Mouse (Mus musculus) liver, embryonic 11.5 days (tissue): ENCODE data around the gene Gnl3. TPM values are rescaled to one million over a fixed set of nuclear protein-coding genes. Genes with fewer than 3 reads are reported as not detected.

Experiments used
- ATAC-seq: fragments of 200-750 bp; cut with Nextera tagmentation; replicated peaks from 2 replicates; pipeline ENCODE4 v1.8.0; 2017; ENCODE audit warnings: moderate number of reproducible peaks, mild to moderate bottlenecking, moderate TSS enrichment, moderate library complexity; ENCODE audit not compliant: low FRiP score
- DNase-seq: peaks from one replicate; pipeline ENCODE4 v3.0.0-alpha.2; 2017; ENCODE audit warnings: low spot score
- H3K27ac ChIP-seq: fragments of 300-500 bp; sonication (generic); 2 replicates; pipeline ENCODE4 v1.5.1; 2014; ENCODE audit warnings: mild to moderate bottlenecking, low read depth, low read length, control low read depth
- H3K27me3 ChIP-seq: fragments of 300-500 bp; sonication (generic); replicated peaks from 2 replicates; pipeline ENCODE4 v1.6.1; 2014; ENCODE audit warnings: low read length, mixed read lengths; ENCODE audit not compliant: control insufficient read depth, insufficient read depth
- H3K36me3 ChIP-seq: fragments of 300-500 bp; sonication (generic); 2 replicates; pipeline ENCODE4 v1.6.1; 2014; ENCODE audit warnings: mild to moderate bottlenecking, low read length, moderate library complexity, mixed read lengths; ENCODE audit not compliant: control insufficient read depth, insufficient read depth
- H3K4me1 ChIP-seq: fragments of 300-500 bp; sonication (generic); replicated peaks from 2 replicates; pipeline ENCODE4 v1.6.1; 2014; ENCODE audit warnings: low read length, mixed read lengths; ENCODE audit not compliant: control insufficient read depth, insufficient read depth
- H3K4me2 ChIP-seq: fragments of 300-500 bp; sonication (generic); 2 replicates; pipeline ENCODE4 v1.6.1; 2014; ENCODE audit warnings: mild to moderate bottlenecking, control low read depth, moderate library complexity
- H3K4me3 ChIP-seq: fragments of 300-500 bp; sonication (generic); 2 replicates; pipeline ENCODE4 v1.5.1; 2014; ENCODE audit warnings: low read depth, low read length, control low read depth
- H3K9ac ChIP-seq: fragments of 300-500 bp; sonication (generic); 2 replicates; pipeline ENCODE4 v1.6.1; 2014; ENCODE audit warnings: low read depth, low read length, control low read depth
- H3K9me3 ChIP-seq: fragments of 300-500 bp; sonication (generic); 2 replicates; pipeline ENCODE4 v1.6.1; 2016; ENCODE audit warnings: low read length, inconsistent platforms, mixed read lengths; ENCODE audit not compliant: control insufficient read depth
- WGBS: fragments of 180-500 bp; shearing (Covaris S2); extraction: QIAGEN DNeasy Blood & Tissue Kit; methylation state at CpG from one replicate; pipeline ENCODE4 v1.1.7; 2014; 5-methylcytosine and 5-hydroxymethylcytosine counted together
- polyA plus RNA-seq: library from polyadenylated mRNA; unstranded; fragments of >200 nt; fragmentation: Nextera tagmentation; extraction: Ambion mirVana; gene quantifications from 2 replicates; pipeline ENCODE4 v1.2.1, GENCODE M21; 2014

The Gnl3 gene
- polyA plus RNA-seq, 1 experiment from 2014 or later = 268 TPM

- DNase-seq (no peak), ATAC-seq (no peak)
- H3K27ac ChIP-seq = no peak overlapping the region
- H3K9ac ChIP-seq = no peak overlapping the region
- H3K9me3 ChIP-seq = no peaks in the 10 kb centered on the region
- H3K4me3 ChIP-seq = no peak overlapping the region
- no peak overlapping the region for H3K4me2 ChIP-seq
- no peaks in the 10 kb centered on the region for H3K4me1 ChIP-seq
- H3K36me3 ChIP-seq = peaks cover 2% of the 10 kb centered on the region; the same call in 1 of the 2 replicates
- H3K27me3 ChIP-seq = no peaks in the 10 kb centered on the region
These were observed 22.5 kb downstream of the Gnl3 start for GRCm38 (mm10) chr14:30996417-30996816.

DNA sequence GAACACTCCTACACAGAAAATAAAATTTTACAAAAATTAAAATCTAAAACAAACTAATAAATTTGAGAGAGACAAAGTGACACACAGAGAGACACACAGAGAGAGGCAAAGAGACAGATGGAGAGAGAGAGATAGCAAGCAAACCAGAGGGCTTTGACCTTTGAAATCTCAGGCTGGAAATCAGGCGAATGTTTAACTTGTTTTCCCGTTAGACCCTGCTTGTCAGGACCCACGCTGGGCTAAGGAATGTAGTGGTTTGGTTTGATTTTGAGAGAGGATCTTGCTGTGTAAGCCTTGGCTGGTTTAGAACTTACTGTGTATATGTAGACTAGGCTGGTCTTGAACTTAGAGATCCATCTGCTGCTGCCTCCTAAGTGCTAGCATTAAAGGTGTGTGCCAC lies 42.7 kb downstream of the Gnl3 start:
- H3K4me3 ChIP-seq = no peak overlapping the region
- no peaks in the 10 kb centered on the region; the same call in 1 of the 2 replicates for H3K36me3 ChIP-seq
- DNase-seq (no peak), ATAC-seq (no peak)
- H3K27me3 ChIP-seq = no peaks in the 10 kb centered on the region
- no peaks in the 10 kb centered on the region for H3K4me1 ChIP-seq
- no peak overlapping the region for H3K4me2 ChIP-seq
- H3K9me3 ChIP-seq = no peaks in the 10 kb centered on the region
- H3K27ac ChIP-seq = no peak overlapping the region; the same call in 1 of the 2 replicates
- no peak overlapping the region for H3K9ac ChIP-seq
- 67% methylated on average over 3 of the region's 3 CpGs for WGBS

GRCm38 (mm10) chr14:30974204-30974603 lies 44.7 kb downstream of the Gnl3 start:
- H3K9ac ChIP-seq = no peak overlapping the region
- no peak for ATAC-seq
- no peak overlapping the region for H3K27ac ChIP-seq
- no peak overlapping the region for H3K4me3 ChIP-seq
- WGBS = 77% methylated on average over 6 of the region's 6 CpGs
- DNase-seq = no peak
- H3K4me2 ChIP-seq = no peak overlapping the region
- no peaks in the 10 kb centered on the region for H3K27me3 ChIP-seq
- H3K36me3 ChIP-seq = no peaks in the 10 kb centered on the region; the same call in 1 of the 2 replicates
- no peaks in the 10 kb centered on the region for H3K4me1 ChIP-seq
- no peaks in the 10 kb centered on the region for H3K9me3 ChIP-seq

Other genes with a start within 250 kb of the Gnl3 start
- 22.6 and 26.1 TPM in 2 replicates for gene Tmem110, start 193.6 kb downstream of the Gnl3 start, polyA plus RNA-seq
- gene Mustn1, start 140.0 kb downstream of the Gnl3 start, polyA plus RNA-seq = 0.25 and 0.45 TPM in 2 replicates
- 3.4 and 4.4 TPM in 2 replicates for gene Itih4, start 132.7 kb downstream of the Gnl3 start, polyA plus RNA-seq
- 57.8 and 64.8 TPM in 2 replicates for gene Itih3, start 95.4 kb downstream of the Gnl3 start, polyA plus RNA-seq
- gene Itih1, start 75.9 kb downstream of the Gnl3 start, polyA plus RNA-seq = 16.3 and 17.4 TPM in 2 replicates
- 13.2 and 14.3 TPM in 2 replicates for gene Nek4, start 67.8 kb downstream of the Gnl3 start, polyA plus RNA-seq
- gene Glt8d1, start 17.8 kb downstream of the Gnl3 start, polyA plus RNA-seq = 33.7 and 41.6 TPM in 2 replicates
- 309 and 326 TPM in 2 replicates for gene Spcs1, start 17.5 kb downstream of the Gnl3 start, polyA plus RNA-seq
- 72.8 and 73.0 TPM in 2 replicates for gene Pbrm1, start within 50 bp of the Gnl3 start, polyA plus RNA-seq
- 90.3 and 107 TPM in 2 replicates for gene Smim4, start 109.8 kb upstream of the Gnl3 start, polyA plus RNA-seq
- gene Nt5dc2, start 111.9 kb upstream of the Gnl3 start, polyA plus RNA-seq = 401 and 406 TPM in 2 replicates
- gene Stab1, start 149.5 kb upstream of the Gnl3 start, polyA plus RNA-seq = 25.3 and 39.9 TPM in 2 replicates
- gene Tnnc1, start 189.2 kb upstream of the Gnl3 start, polyA plus RNA-seq = 17.6 and 39.0 TPM in 2 replicates
- gene Nisch, start 197.8 kb upstream of the Gnl3 start, polyA plus RNA-seq = 228 and 245 TPM in 2 replicates
- gene Sema3g, start 198.7 kb upstream of the Gnl3 start, polyA plus RNA-seq = 0.10 TPM in 1 of 2 replicates, not detected in the other
- 14.9 and 15.0 TPM in 2 replicates for gene Phf7, start 232.2 kb upstream of the Gnl3 start, polyA plus RNA-seq
- 77.2 and 84.4 TPM in 2 replicates for gene Bap1, start 232.3 kb upstream of the Gnl3 start, polyA plus RNA-seq